Mouse (Mus musculus) bone marrow, adult 2 months (tissue): Measurements from ENCODE around the gene Ano8.
A peak's percentile ranks its signal among the peaks of the same experiment; 100 is the strongest.

Source experiments
- CTCF ChIP-seq: fragments of 200-500 bp; IDR thresholded peaks from 2 replicates; pipeline ENCODE4 v1.5.1; 2011; ENCODE audit warnings: low read length, control low read depth; ENCODE audit not compliant: control insufficient read depth, insufficient read depth
- POLR2A ChIP-seq: fragments of 200-500 bp; IDR thresholded peaks from 2 replicates; pipeline ENCODE4 v1.6.1; 2011; ENCODE audit warnings: low read depth, mild to moderate bottlenecking, control low read depth, low read length, borderline replicate concordance; ENCODE audit not compliant: control insufficient read depth

DNA sequence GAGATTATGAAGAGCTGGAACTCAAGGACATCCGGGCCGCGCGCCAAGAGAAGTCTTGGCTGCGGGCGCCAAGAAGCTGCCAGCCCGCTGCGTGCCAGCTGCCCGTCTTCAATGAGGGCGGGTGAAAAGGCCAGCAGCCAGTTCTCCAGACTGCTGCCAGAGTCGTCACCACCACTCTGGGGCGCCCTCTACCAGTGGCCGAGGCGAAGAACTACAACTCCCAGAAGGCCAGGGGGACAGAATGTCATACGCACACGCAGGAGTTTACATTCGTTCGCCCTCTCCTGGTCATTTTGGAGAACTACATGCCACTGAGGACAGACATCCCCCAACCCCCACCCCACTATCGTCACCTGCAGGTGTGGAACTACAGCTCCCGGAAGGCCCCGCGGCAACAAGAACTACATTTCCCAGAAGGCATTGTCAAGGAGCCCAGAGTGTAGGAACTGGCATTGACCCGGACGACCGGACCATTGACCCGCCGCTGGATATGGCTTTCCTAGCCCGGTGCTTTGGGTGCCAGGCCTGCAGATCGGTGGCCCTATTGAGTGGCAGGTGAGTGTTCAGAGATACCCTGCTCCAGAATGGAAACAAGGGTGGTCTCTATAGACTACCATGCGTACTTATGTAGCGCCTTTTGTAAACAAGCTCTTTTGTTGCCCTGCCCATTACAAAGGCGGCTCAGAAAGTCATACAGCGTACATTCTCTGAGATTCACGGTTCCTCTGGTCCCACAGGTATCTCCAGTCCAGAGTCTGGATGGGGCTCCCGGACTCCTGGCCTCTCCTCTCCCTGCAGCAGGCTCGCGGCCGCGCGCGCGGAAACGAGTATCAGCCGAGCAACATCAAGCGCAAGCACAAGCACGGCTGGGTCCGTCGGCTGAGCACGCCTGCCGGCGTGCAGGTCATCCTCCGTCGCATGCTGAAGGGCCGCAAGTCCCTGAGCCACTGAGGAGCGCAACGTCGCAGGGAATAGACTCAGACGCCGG lies 21.0 kb downstream of the Ano8 start, which contains the start of gene Mrpl34:
- TF ChIP-seq POLR2A: peak; percentile 45; the same call in 1 of the 2 replicates
- TF ChIP-seq CTCF: peak; percentile 93
